ENCODE assay signal across 10 mouse cellular contexts in genomic region chr1:53774571-53774970, GRCm38 (mm10).
"Had no signal": no experiment of that assay in that cellular context is flagged by ENCODE, and none has a peak within 500 bp of the region (broad histone marks: within the 10 kb centered on the region; RNA-seq: fewer than 3 reads in every experiment).

No protein-coding gene starts in this region.

- H3K4me2 ChIP-seq: liver, embryonic 11.5 days; lung, embryonic 15.5 days; midbrain, embryonic 13.5 days; neural tube, embryonic 12.5 days had no signal

- H3K27ac ChIP-seq: left cerebral cortex, adult 2 months; limb, embryonic 10.5 days; lung, embryonic 15.5 days; midbrain, embryonic 13.5 days; neural tube, embryonic 12.5 days; stomach, postnatal 0 days had no signal

- H3K36me3 ChIP-seq: limb, embryonic 10.5 days; lung, embryonic 15.5 days; midbrain, embryonic 13.5 days; neural tube, embryonic 12.5 days had no signal

- H3K9ac ChIP-seq: lung, embryonic 15.5 days; midbrain, embryonic 13.5 days; neural tube, embryonic 12.5 days had no signal

- ATAC-seq: midbrain, embryonic 13.5 days had no signal

- H3K4me1 ChIP-seq: limb, embryonic 10.5 days; lung, embryonic 15.5 days; midbrain, embryonic 13.5 days; neural tube, embryonic 12.5 days had no signal

- H3K27me3 ChIP-seq: lung, embryonic 15.5 days; midbrain, embryonic 13.5 days; neural tube, embryonic 12.5 days had no signal

- H3K4me3 ChIP-seq: left cerebral cortex, adult 2 months; limb, embryonic 10.5 days; lung, embryonic 15.5 days; midbrain, embryonic 13.5 days; neural tube, embryonic 12.5 days had no signal

- DNase-seq: kidney, adult 11 months; retina, postnatal 1 day; right cerebral cortex, postnatal 4 days had no signal

- H3K9me3 ChIP-seq: limb, embryonic 10.5 days; lung, embryonic 15.5 days; midbrain, embryonic 13.5 days; neural tube, embryonic 12.5 days had no signal
